ENCODE assay signal across 8 mouse cellular contexts in the genomic region with DNA sequence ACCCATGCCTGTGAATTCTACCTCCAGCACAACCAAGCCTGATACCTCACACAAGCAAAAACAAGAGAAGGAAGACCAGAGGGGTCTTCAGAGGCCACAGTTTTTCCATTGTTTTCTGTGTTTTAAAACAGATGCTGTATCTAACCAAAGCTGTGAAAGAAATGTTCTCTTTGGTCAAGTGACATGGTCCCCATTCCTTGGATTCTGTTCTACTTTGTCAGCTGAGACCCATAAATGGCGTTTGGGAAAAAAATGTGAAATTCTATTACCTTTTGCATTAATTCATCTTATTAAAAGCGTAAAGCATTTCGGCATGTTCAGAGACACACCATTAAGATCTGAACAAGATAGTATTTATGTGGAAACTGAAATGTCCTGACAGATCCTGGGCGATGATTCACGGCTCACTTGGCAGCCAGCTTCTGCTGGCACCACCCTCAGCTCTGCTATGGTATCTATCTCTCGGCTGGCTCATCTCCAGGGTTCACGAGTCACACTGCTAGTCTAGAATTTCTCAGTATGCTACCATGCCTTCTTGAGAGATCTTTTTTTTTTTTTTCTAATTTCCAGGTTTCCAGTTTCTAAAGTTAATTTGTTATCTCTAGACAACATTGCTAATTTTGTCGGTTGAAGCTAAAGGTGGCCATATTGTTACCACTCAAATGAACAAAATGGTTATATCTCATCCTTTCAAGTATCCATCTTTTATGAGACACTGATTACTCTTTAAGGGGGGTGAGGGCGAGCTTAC. TPM values are rescaled to one million over a fixed set of nuclear protein-coding genes. Genes with fewer than 3 reads are reported as not detected.
DNase-seq lines count a peak whose midpoint lies in the region; ATAC-seq and TF ChIP-seq lines count a peak whose summit lies in the region.

No protein-coding gene starts in this region.

- 85% methylated on average over 9 of the region's 9 CpGs for WGBS in midbrain, embryonic 14.5 days

- H3K27ac ChIP-seq in midbrain, embryonic 14.5 days (replicated peaks; ENCODE audit: low read depth, low read length), result no peak overlapping the region

- DNase-seq in ovary, adult 18-20 months (ENCODE audit: low spot score), result peak; percentile 63
- DNase-seq in ovary, postnatal 10 days (ENCODE audit: low spot score), result no peak
- DNase-seq in cerebellum, adult 8-10 months, result peak; percentile 79
- DNase-seq in gonadal fat pad, adult 2 months (ENCODE audit: low read depth), result peak; percentile 58
- DNase-seq in layer of hippocampus, adult 9-10 months (ENCODE audit: low spot score), result peak; percentile 52
- no peak for DNase-seq in spleen, postnatal 4 days (ENCODE audit: low spot score in 2 of 2)
- no peak for DNase-seq in midbrain, embryonic 14.5 days

- no peaks in the 10 kb centered on the region for H3K9me3 ChIP-seq in midbrain, embryonic 14.5 days (ENCODE audit: control insufficient read depth, low read length)

- no peak for ATAC-seq in midbrain, embryonic 14.5 days (ENCODE audit: low FRiP score, low TSS enrichment)

- no peak overlapping the region for H3ac ChIP-seq in myocyte (ENCODE audit: control insufficient read depth, insufficient read length)

- H3K27me3 ChIP-seq in myocyte (ENCODE audit: control insufficient read depth, insufficient read depth, insufficient read length), result no peaks in the 10 kb centered on the region
- no peaks in the 10 kb centered on the region for H3K27me3 ChIP-seq in midbrain, embryonic 14.5 days (ENCODE audit: control insufficient read depth, insufficient read depth, low read length)

- H3K4me2 ChIP-seq in myocyte (ENCODE audit: low read depth), result peak overlapping the region; percentile 72
- H3K4me2 ChIP-seq in midbrain, embryonic 14.5 days (ENCODE audit: low read length), result no peak overlapping the region

- no peak overlapping the region for H3K4me3 ChIP-seq in myocyte
- H3K4me3 ChIP-seq in midbrain, embryonic 14.5 days (replicated peaks; ENCODE audit: low read depth, low read length), result no peak overlapping the region

- no peak overlapping the region for H3K9ac ChIP-seq in midbrain, embryonic 14.5 days (replicated peaks; ENCODE audit: low read length)

- H3K4me1 ChIP-seq in midbrain, embryonic 14.5 days (ENCODE audit: control insufficient read depth, insufficient read depth, low read length), result no peaks in the 10 kb centered on the region

- H3K36me3 ChIP-seq in myocyte (ENCODE audit: control insufficient read depth, insufficient read depth), result no peaks in the 10 kb centered on the region
- H3K36me3 ChIP-seq in midbrain, embryonic 14.5 days (ENCODE audit: control insufficient read depth, insufficient read depth, low read length), result peaks cover 9% of the 10 kb centered on the region

- TF ChIP-seq POLR2A in myocyte (IDR thresholded peaks at IDR 0.05; ENCODE audit: insufficient read length, low read depth), result no peak

- no peaks in the 10 kb centered on the region for H3K79me2 ChIP-seq in myocyte (ENCODE audit: control insufficient read depth, insufficient read depth)

TF ChIP-seq in myocyte, 11 proteins besides CTCF, POLR2A, EP300 and RAD21:
- TF ChIP-seq TCF3 (IDR thresholded peaks at IDR 0.05; ENCODE audit: insufficient read length, low read depth) (no peak), CEBPB (IDR thresholded peaks at IDR 0.05; ENCODE audit: insufficient read depth, poor library complexity, severe bottlenecking) (no peak), USF1 (IDR thresholded peaks at IDR 0.05; ENCODE audit: low read depth) (no peak), MYOD1 (IDR thresholded peaks at IDR 0.05; ENCODE audit: control insufficient read depth in 1 of 3, insufficient read length in 2 of 3, low read depth in 2 of 3) (no peak), TCF12 (IDR thresholded peaks at IDR 0.05; ENCODE audit: insufficient read depth, poor library complexity, severe bottlenecking) (no peak), E2F4 (IDR thresholded peaks at IDR 0.05; ENCODE audit: insufficient read depth) (no peak), REST (IDR thresholded peaks at IDR 0.05; ENCODE audit: insufficient read depth, insufficient read length) (no peak), MAX (IDR thresholded peaks at IDR 0.05; ENCODE audit: low read depth) (no peak)

RNA-seq across cellular contexts. Expression of gene Inip, which starts 44.9 kb away (rescaled TPM):
- polyA plus RNA-seq in gonadal fat pad, adult 2 months (2012; rRNA removed), result 7.6 and 7.9 TPM in 2 replicates
- 7.4 TPM for polyA plus RNA-seq in myocyte (2012; fragmentation: generic; extraction: Trizol)
- 55.7 and 64.6 TPM in 2 replicates for polyA plus RNA-seq in midbrain, embryonic 14.5 days (2014; fragmentation: Nextera tagmentation; extraction: Ambion mirVana)

RNA-seq across cellular contexts. Expression of gene Snx30, which starts 49.1 kb away (rescaled TPM):
- 6.2 and 7.0 TPM in 2 replicates for polyA plus RNA-seq in gonadal fat pad, adult 2 months (2012; rRNA removed)
- 2.6 TPM for polyA plus RNA-seq in myocyte (2012; fragmentation: generic; extraction: Trizol)
- 22.7 and 23.4 TPM in 2 replicates for polyA plus RNA-seq in midbrain, embryonic 14.5 days (2014; fragmentation: Nextera tagmentation; extraction: Ambion mirVana)

Comparison
In these comparisons a context has a peak if more than half of its experiments do, and no peak if none do; other contexts are left out.
1. DNase-seq: peak in ovary, adult 18-20 months (single experiment), cerebellum, adult 8-10 months (single experiment), gonadal fat pad, adult 2 months (single experiment) and layer of hippocampus, adult 9-10 months (single experiment); none in ovary, postnatal 10 days (single experiment), spleen, postnatal 4 days (0 of 2) and midbrain, embryonic 14.5 days (single experiment).